Mouse (Mus musculus) embryonic fibroblast, embryonic 13.5 days (primary cell): ENCODE measurements around the gene Tgm1. TPM values are rescaled to one million over a fixed set of nuclear protein-coding genes. Genes with fewer than 3 reads are reported as not detected.

ENCODE experiments used
- H3K27ac ChIP-seq: 2 replicates; pipeline ENCODE4 v1.5.1; 2012; ENCODE audit warnings: low read length, control low read depth, inconsistent platforms; ENCODE audit not compliant: insufficient read depth
- H3K4me1 ChIP-seq: 2 replicates; pipeline ENCODE4 v1.6.1; 2011; ENCODE audit warnings: low read length; ENCODE audit not compliant: control insufficient read depth, insufficient read depth
- H3K4me3 ChIP-seq: 2 replicates; pipeline ENCODE4 v1.5.1; 2011; ENCODE audit warnings: mild to moderate bottlenecking, control low read depth, low read length; ENCODE audit not compliant: insufficient read depth
- CTCF ChIP-seq: IDR thresholded peaks from 2 replicates; pipeline ENCODE4 v1.5.1; 2011; ENCODE audit warnings: mild to moderate bottlenecking, control low read depth, low read length, moderate library complexity, borderline replicate concordance; ENCODE audit not compliant: insufficient read depth
- POLR2A ChIP-seq: IDR thresholded peaks from 2 replicates; pipeline ENCODE4 v1.6.1; 2011; ENCODE audit warnings: low read depth, mild to moderate bottlenecking, control low read depth, low read length, moderate library complexity
- polyA plus RNA-seq: library from polyadenylated mRNA; stranded (reverse); fragments of >200 nt; gene quantifications from 2 replicates; pipeline ENCODE4 v1.2.4, GENCODE M21; 2011; ENCODE audit warnings: low read depth; ENCODE audit not compliant: missing spikeins, insufficient read length

The Tgm1 gene
- polyA plus RNA-seq, 1 experiment, result 0.25 TPM

DNA sequence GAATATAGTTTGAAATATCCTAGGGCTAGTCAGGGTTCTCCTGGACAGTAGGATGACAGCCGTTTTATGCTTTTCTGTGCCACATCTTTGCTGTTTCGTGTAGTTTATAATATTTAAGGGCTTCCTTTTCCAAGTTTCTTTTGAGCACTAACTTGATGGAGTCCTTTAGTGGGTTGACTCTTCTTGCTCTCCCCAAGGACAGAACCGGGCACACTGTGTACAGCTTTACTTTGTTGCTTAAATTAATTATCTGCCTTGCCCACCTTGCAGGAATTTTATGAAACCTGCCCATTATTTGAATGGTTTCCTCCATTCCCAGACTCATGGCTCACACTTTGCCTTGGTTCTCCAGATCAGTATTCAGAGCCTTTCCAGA is 31.6 kb downstream of the Tgm1 start:
- H3K27ac ChIP-seq, result no peak overlapping the region
- peak overlapping the region; percentile 22 for H3K4me3 ChIP-seq
- H3K4me1 ChIP-seq, result no peaks in the 10 kb centered on the region; the same call in 1 of the 2 replicates
- TF ChIP-seq CTCF (no peak), POLR2A (no peak)

DNA sequence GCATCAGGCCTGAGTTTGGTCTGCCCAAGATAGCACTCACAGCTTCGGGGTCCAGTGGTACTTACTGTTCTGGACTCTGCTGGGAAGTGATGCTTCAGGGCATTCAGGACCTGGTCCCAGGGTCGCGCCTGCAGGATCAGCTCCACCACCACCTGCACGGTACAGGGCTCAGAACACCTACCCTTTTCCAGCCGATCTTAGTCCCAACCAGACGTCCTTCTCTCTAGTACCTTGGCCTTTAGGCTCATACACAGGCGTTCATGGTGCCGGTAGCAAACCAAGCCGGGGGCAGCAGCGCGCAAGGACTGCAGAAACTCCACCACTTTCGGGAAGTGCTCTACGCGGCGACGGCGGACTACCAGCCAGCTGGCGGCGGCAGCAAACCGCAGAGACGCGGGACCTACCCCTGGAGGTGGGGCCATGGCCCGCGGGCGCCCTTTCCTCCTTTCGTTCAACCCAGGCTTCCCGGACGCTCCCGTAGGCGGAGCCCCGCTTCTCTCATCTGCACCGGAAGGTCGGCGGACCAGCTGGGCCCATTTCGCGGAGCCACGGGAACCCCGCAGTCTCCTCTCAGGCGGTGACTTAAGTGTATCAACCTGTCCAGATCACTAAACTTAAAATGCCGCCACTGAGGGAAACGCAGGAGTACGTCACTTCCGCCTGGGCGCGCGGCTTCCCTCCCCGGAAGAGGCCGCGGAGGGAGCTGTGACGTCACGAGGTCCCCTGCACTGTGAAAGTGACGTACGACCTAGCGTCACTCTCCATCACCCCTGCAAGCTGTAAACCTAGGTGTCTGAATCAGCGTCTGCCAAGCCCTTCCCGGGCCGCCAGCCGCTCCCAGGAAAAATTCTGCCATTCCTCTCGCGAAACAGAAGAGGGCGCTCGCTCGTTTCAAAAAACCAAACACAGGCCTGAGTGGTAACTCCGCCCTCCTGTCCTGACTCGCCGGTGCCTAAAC is 32.3 kb downstream of the Tgm1 start, which contains the start of gene Tinf2:
TSS of gene Tinf2 (minus strand) at position 661 of the 958 bp plus-strand sequence.
- TF ChIP-seq CTCF, result no peak
- Histone ChIP-seq H3K4me3 (peak within 1 kb of the TSS; percentile 79), H3K4me1 (no peaks in the 10 kb centered on the region; the same call in 1 of the 2 replicates), H3K27ac (peak within 1 kb of the TSS; percentile 27; the same call in 1 of the 2 replicates)

DNA sequence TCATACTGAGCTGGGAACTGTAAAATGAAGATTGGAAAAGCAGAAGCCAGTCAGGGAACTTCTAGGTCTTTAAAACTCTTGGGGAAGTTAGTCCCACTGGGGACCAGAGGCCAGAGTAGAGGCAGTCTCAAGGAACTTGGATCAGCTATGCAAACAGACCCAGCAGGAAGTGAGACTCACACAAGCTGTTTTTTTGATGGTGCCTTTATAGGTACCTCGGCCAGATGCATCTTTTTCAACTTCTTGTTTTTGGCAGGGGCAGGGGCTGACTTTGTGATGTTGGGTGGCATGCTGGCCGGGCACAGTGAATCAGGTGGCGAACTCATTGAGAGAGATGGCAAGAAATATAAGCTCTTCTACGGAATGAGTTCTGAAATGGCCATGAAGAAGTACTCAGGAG is 36.1 kb downstream of the Tgm1 start:
- no peaks in the 10 kb centered on the region; the same call in 1 of the 2 replicates for H3K4me1 ChIP-seq
- no peak for TF ChIP-seq POLR2A
- TF ChIP-seq CTCF, result no peak

DNA sequence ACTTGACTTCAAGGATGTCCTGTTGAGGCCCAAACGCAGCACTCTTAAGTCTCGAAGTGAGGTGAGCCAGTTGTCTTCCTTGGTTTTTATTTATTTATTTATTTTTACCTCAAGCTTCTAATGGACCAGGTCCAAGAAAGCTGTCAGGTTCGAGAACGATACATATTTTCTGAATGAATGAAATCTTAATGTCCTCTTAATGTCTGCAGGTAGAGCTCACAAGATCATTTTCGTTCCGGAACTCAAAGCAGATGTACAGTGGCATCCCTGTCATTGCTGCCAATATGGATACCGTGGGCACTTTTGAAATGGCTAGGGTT is 41.0 kb downstream of the Tgm1 start:
- no peak; the same call in 1 of the 2 replicates for TF ChIP-seq POLR2A
- no peak for TF ChIP-seq CTCF
- no peaks in the 10 kb centered on the region for H3K4me1 ChIP-seq
- H3K4me3 ChIP-seq, result peak overlapping the region; percentile 54
- peak overlapping the region; percentile 78 for H3K27ac ChIP-seq

More for the DNA sequence above, 36.1 kb downstream of the Tgm1 start:
- Histone ChIP-seq H3K4me3 (no peak overlapping the region), H3K27ac (no peak overlapping the region)

DNA sequence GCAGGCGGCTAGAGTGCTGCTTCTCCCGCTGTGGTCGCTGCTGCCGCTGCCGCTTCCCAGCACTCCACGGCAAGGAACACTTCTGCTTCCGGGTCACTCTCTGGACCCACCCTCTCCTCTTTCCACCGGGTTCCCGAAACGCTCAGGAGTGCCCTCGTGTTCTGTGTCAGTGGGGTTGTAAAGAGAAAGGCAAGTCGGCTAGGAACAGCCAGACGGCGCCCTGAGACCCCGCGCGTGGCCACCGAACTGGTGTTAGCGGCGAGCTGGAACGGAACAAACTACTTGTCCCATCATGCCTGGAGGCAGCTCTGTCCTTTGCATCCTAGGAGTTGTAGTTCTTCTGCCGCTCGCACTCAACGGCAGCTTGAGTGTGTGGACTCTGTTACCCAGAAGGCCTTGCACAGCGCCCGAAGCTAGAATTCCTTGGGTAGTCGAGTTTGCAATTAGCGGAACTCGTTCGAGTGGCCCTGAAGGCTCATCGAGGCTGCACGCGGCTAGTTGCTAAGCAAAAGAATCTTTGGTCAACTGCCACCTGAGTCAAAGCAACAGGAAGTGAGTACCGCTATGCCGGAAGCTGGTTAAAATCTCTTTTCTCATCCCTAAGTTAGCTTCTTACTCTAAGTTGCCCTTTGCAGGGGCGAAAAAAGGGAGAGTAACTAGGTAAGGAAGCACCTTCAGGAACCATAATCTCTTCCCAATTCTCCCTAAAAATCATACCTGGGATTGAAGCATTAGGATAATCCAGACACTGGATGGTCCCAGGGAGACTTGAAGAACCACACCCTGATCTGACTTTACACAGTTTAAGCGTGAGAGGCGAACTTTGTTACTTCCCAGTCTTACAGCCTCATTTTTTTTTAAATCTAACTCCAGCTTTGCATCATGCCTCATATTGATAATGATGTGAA is 41.6 kb downstream of the Tgm1 start, which contains the start of the genes Gmpr2 and Nedd8:
TSS of gene Gmpr2 (plus strand) at position 109 of the 908 bp plus-strand sequence.
TSS of gene Nedd8 (minus strand) at position 292 of the 908 bp plus-strand sequence.
- H3K4me3 ChIP-seq, result peak within 1 kb of the TSS; percentile 97
- peak within 1 kb of the TSS; percentile 88 for H3K27ac ChIP-seq
- no peaks in the 10 kb centered on the region for H3K4me1 ChIP-seq
- TF ChIP-seq CTCF (no peak), POLR2A (peak; percentile 75)

DNA sequence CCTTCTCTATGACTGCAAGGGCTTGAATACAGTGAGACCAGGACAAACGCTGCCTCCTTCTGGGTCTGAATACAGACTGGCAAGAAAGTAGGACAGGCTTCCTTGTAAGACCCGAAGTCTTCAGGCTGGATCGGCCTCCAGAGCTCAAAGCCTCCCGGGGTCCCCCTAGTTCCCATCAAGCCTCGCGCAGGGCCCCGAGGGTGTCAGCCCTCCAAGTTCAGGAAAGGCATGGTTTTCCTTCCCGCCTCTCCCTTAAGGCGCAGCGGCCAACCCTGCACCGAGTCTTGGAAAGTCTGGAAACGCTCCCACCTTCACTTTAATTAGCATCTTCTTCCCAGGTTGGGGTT is 42.3 kb downstream of the Tgm1 start:
- TF ChIP-seq POLR2A, result no peak
- TF ChIP-seq CTCF, result no peak
- no peaks in the 10 kb centered on the region for H3K4me1 ChIP-seq
- peak overlapping the region; percentile 97 for H3K4me3 ChIP-seq
- H3K27ac ChIP-seq, result peak overlapping the region; percentile 88

DNA sequence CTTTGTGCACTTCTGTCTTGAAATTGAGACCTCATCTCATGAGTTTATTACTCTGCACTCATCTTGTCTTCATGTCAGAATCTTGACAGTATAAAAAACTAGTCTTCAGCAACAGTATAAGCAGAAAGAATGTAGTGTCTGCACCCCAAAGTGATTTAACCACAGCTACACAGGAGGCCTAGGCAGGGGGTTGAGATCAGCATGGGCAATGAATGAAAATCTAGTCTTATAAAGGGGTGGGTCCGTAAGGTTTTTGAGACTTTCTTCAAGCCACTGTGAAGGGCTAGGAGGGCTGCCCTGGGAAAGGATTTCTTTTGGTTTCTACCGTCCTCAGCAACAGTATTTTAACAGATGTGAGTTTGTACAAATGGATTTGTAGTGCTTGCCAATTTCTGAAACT is 53.1 kb downstream of the Tgm1 start:
- Histone ChIP-seq H3K4me3 (0 out of 2 replicates have a peak overlapping the region, but pooled peaks have one; percentile 79), H3K4me1 (no peaks in the 10 kb centered on the region), H3K27ac (no peak overlapping the region)
- TF ChIP-seq POLR2A, result no peak
- no peak for TF ChIP-seq CTCF

DNA sequence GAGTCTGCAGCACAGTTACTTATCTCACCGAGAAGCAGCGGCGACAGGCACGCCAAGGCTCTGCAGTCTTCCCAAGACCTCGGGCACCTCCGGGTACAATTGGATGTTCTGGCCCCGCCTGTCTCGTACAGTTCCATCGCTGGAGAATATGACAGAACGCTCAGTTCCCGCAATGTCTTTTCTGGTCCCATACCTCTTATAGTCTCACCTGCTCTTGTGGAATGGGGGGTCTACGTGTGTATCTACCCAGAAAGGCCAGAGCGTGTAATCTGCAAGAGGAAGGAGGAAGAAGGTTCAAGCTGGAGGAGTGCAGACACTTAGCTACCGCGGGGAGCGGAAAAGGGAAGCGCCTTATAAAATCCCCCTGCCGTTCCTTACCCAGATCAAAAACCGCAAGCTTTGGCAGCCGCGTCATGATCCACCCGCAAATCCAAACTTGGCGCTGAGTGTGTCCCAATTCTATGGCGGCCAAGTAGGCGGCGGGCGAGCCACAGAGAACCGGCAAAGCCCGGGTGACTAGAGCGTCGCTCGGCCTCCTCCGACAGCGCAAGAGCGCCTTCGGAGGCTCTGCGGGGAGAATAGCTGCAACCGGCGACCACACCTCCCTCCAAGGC is 53.7 kb downstream of the Tgm1 start, which contains the start of gene Mdp1:
TSS of gene Mdp1 (minus strand) at position 549 of the 614 bp plus-strand sequence.
- TF ChIP-seq CTCF (peak; percentile 27; the same call in 1 of the 2 replicates), POLR2A (peak; percentile 81)
- peak within 1 kb of the TSS; percentile 79 for H3K4me3 ChIP-seq
- no peak within 1 kb of the TSS for H3K27ac ChIP-seq
- H3K4me1 ChIP-seq, result no peaks in the 10 kb centered on the region

DNA sequence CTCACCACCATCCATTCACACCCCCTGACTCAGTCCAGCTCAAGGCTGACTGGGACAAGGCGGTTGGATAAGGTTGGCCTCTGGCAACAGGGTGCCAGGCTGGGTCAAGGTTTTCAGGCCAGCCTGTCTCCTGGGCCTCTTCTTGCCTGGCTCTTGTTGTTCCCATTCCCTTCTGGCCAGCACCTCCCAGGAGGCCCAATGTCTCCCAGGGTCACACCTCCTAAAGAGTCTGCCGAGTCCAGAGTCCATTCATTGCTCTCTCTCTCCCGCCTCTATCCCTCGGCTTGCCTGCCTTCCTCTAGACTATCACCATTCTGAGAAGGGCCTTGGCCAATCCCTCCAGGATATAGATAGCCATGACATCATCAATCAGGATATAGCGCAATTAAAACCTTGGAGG is 55.7 kb downstream of the Tgm1 start:
- Histone ChIP-seq H3K4me3 (no peak overlapping the region), H3K27ac (no peak overlapping the region), H3K4me1 (no peaks in the 10 kb centered on the region)
- no peak for TF ChIP-seq CTCF
- no peak for TF ChIP-seq POLR2A
